Mouse (Mus musculus) liver, postnatal 0 days (tissue): ENCODE results near the gene Dao. TPM values are rescaled to one million over a fixed set of nuclear protein-coding genes. Genes with fewer than 3 reads are reported as not detected.
A peak's percentile ranks its signal among the peaks of the same experiment; 100 is the strongest.

Experiments used
- ATAC-seq: fragments of 200-750 bp; cut with Nextera tagmentation; 2 replicates; pipeline ENCODE4 v1.8.0; 2017; ENCODE audit warnings: mild to moderate bottlenecking, moderate library complexity
- DNase-seq: peaks from one replicate; pipeline ENCODE4 v3.0.0-alpha.2; 2016
- H3K27ac ChIP-seq: fragments of 300-500 bp; sonication (generic); 2 replicates; pipeline ENCODE4 v1.5.1; 2014; ENCODE audit warnings: antibody characterized with exemption, moderate library complexity, mild to moderate bottlenecking, low read depth
- H3K27me3 ChIP-seq: fragments of 300-500 bp; sonication (generic); 2 replicates; pipeline ENCODE4 v1.6.1; 2014; ENCODE audit warnings: low read length, control low read depth, mixed read lengths; ENCODE audit not compliant: insufficient read depth
- H3K36me3 ChIP-seq: fragments of 300-500 bp; sonication (generic); replicated peaks from 2 replicates; pipeline ENCODE4 v1.6.1; 2014; ENCODE audit warnings: mild to moderate bottlenecking, control low read depth, low read length, moderate library complexity, mixed read lengths; ENCODE audit not compliant: insufficient read depth
- H3K4me1 ChIP-seq: fragments of 300-500 bp; sonication (generic); 2 replicates; pipeline ENCODE4 v1.6.1; 2014; ENCODE audit warnings: antibody characterized with exemption, mild to moderate bottlenecking, control low read depth; ENCODE audit not compliant: insufficient read depth
- H3K4me2 ChIP-seq: fragments of 300-500 bp; sonication (generic); 2 replicates; pipeline ENCODE4 v1.6.1; 2014; ENCODE audit warnings: low read depth, mild to moderate bottlenecking, low read length, moderate library complexity, mixed read lengths
- H3K4me3 ChIP-seq: fragments of 300-500 bp; sonication (generic); 2 replicates; pipeline ENCODE4 v1.5.1; 2014; ENCODE audit warnings: low read depth, low read length
- H3K9ac ChIP-seq: fragments of 300-500 bp; sonication (generic); replicated peaks from 2 replicates; pipeline ENCODE4 v1.6.1; 2014; ENCODE audit warnings: mild to moderate bottlenecking, moderate library complexity
- H3K9me3 ChIP-seq: fragments of 300-500 bp; sonication (generic); 2 replicates; pipeline ENCODE4 v1.6.1; 2016; ENCODE audit warnings: mild to moderate bottlenecking, control low read depth, low read length, mixed read lengths
- CTCF ChIP-seq: sonication (generic); IDR thresholded peaks from 2 replicates; pipeline ENCODE4 v1.5.1; 2016; ENCODE audit warnings: antibody characterized with exemption, low read depth
- EP300 ChIP-seq: IDR thresholded peaks from 2 replicates; pipeline ENCODE4 v1.6.1; 2016; ENCODE audit warnings: antibody characterized with exemption, low read depth, mild to moderate bottlenecking
- WGBS: fragments of 180-500 bp; shearing (Covaris S2); extraction: QIAGEN DNeasy Blood & Tissue Kit; methylation state at CpG from one replicate; pipeline ENCODE4 v1.1.7; 2014; ENCODE audit not compliant: insufficient replicate concordance; 5-methylcytosine and 5-hydroxymethylcytosine counted together
- polyA plus RNA-seq: library from polyadenylated mRNA; unstranded; fragments of >200 nt; fragmentation: Nextera tagmentation; extraction: Ambion mirVana; gene quantifications from 2 replicates; pipeline ENCODE4 v1.2.1, GENCODE M21; 2015

Gene Dao
- polyA plus RNA-seq, 1 experiment from 2014 or later, result not detected

DNA sequence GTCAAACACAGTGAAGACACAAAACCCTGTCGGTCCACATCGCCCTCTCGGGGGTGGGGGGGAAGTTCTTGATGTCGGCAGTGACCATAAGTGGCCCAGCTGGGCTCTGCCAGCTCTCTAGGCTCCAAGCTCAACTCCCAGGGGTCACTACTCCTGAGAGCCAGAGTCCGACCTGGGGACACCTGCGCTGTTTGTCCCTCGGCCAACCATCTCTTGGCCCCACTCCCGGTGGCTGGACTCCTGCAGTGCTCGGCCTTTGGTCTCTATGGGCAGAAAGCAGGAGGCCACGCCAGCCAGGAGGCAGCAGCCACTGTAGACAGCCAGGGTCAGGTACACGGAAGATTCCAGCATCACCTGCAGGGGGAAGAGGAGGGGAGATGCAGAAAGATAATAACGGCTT, 24.6 kb downstream of the Dao start:
- H3K36me3 ChIP-seq, result no peaks in the 10 kb centered on the region
- peaks cover 11% of the 10 kb centered on the region; the same call in 1 of the 2 replicates for H3K4me1 ChIP-seq
- no peaks in the 10 kb centered on the region; the same call in 1 of the 2 replicates for H3K9me3 ChIP-seq
- no peak overlapping the region for H3K4me3 ChIP-seq
- H3K4me2 ChIP-seq, result no peak overlapping the region
- WGBS, result 66% methylated on average over 12 of the region's 12 CpGs
- TF ChIP-seq EP300, result no peak
- no peak for TF ChIP-seq CTCF
- ATAC-seq (peak; percentile 77), DNase-seq (peak; percentile 53)
- H3K9ac ChIP-seq, result no peak overlapping the region
- no peak overlapping the region for H3K27ac ChIP-seq
- no peaks in the 10 kb centered on the region for H3K27me3 ChIP-seq

- DNase-seq (no peak), ATAC-seq (no peak)
- no peaks in the 10 kb centered on the region; the same call in 1 of the 2 replicates for H3K9me3 ChIP-seq
- WGBS, result 83% methylated on average over 12 of the region's 12 CpGs
- TF ChIP-seq CTCF, result peak; percentile 20; the same call in 1 of the 2 replicates
- TF ChIP-seq EP300, result no peak
- H3K4me3 ChIP-seq, result no peak overlapping the region
- H3K4me2 ChIP-seq, result no peak overlapping the region
- peaks cover 11% of the 10 kb centered on the region; the same call in 1 of the 2 replicates for H3K4me1 ChIP-seq
- no peaks in the 10 kb centered on the region for H3K27me3 ChIP-seq
- no peak overlapping the region for H3K27ac ChIP-seq
- no peak overlapping the region for H3K9ac ChIP-seq
- no peaks in the 10 kb centered on the region for H3K36me3 ChIP-seq
Measured at GRCm38 (mm10) chr5:114030652-114031051, 27.1 kb downstream of the Dao start.

- Histone ChIP-seq H3K4me1 (peaks cover 9% of the 10 kb centered on the region; the same call in 1 of the 2 replicates), H3K27ac (no peak overlapping the region), H3K27me3 (no peaks in the 10 kb centered on the region), H3K36me3 (no peaks in the 10 kb centered on the region), H3K9ac (no peak overlapping the region), H3K4me3 (no peak overlapping the region), H3K9me3 (no peaks in the 10 kb centered on the region; the same call in 1 of the 2 replicates), H3K4me2 (no peak overlapping the region)
- DNase-seq (no peak), ATAC-seq (no peak)
- TF ChIP-seq CTCF, result no peak
- no peak for TF ChIP-seq EP300
- WGBS, result 70% methylated on average over 3 of the region's 3 CpGs
Measured at GRCm38 (mm10) chr5:114032161-114032763, 28.8 kb downstream of the Dao start.

GRCm38 (mm10) chr5:114034393-114034792, 30.9 kb downstream of the Dao start:
- WGBS, result 68% methylated on average over 7 of the region's 7 CpGs
- Histone ChIP-seq H3K4me2 (no peak overlapping the region), H3K9ac (no peak overlapping the region), H3K9me3 (no peaks in the 10 kb centered on the region; the same call in 1 of the 2 replicates), H3K36me3 (no peaks in the 10 kb centered on the region), H3K4me1 (no peaks in the 10 kb centered on the region), H3K4me3 (no peak overlapping the region), H3K27ac (no peak overlapping the region), H3K27me3 (no peaks in the 10 kb centered on the region)
- DNase-seq (no peak), ATAC-seq (no peak)
- no peak for TF ChIP-seq EP300
- no peak for TF ChIP-seq CTCF

GRCm38 (mm10) chr5:114035111-114035510, 31.6 kb downstream of the Dao start:
- no peaks in the 10 kb centered on the region; the same call in 1 of the 2 replicates for H3K9me3 ChIP-seq
- H3K9ac ChIP-seq, result no peak overlapping the region
- no peaks in the 10 kb centered on the region for H3K4me1 ChIP-seq
- WGBS, result 61% methylated on average over 10 of the region's 10 CpGs
- no peaks in the 10 kb centered on the region for H3K36me3 ChIP-seq
- no peak overlapping the region for H3K4me2 ChIP-seq
- no peaks in the 10 kb centered on the region for H3K27me3 ChIP-seq
- H3K4me3 ChIP-seq, result no peak overlapping the region
- DNase-seq, result no peak
- H3K27ac ChIP-seq, result no peak overlapping the region
- ATAC-seq, result no peak
- TF ChIP-seq EP300 (no peak), CTCF (no peak)

DNA sequence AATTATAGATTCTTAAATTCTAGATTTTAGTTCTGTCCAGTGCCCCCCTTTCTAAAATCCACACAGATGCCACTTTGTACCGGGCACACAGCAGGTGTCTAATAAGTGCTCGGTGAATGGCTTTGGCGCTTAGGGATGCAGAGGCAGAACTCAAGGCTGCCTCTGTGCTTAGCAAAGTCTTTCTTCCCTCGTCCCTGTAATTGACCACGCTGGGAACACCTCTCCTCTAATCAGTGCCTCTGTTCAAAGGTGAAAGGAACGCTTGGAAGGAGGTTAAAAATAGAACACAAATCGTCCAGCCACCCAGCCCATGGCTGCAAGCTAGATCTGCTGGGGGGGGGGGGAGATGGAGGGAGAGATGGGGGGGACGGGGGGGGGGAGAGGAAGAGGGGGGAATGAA, 37.0 kb downstream of the Dao start:
- ATAC-seq (no peak), DNase-seq (no peak)
- H3K36me3 ChIP-seq, result no peaks in the 10 kb centered on the region
- no peak overlapping the region for H3K9ac ChIP-seq
- no peak overlapping the region for H3K4me2 ChIP-seq
- WGBS, result 39% methylated on average over 8 of the region's 8 CpGs
- no peaks in the 10 kb centered on the region for H3K27me3 ChIP-seq
- no peaks in the 10 kb centered on the region for H3K4me1 ChIP-seq
- H3K4me3 ChIP-seq, result no peak overlapping the region
- no peak for TF ChIP-seq CTCF
- no peak for TF ChIP-seq EP300
- no peak overlapping the region for H3K27ac ChIP-seq
- no peaks in the 10 kb centered on the region for H3K9me3 ChIP-seq
